Mouse (Mus musculus) adrenal gland, adult 8-10 months (tissue): ENCODE measurements around the gene Avl9. TPM values are rescaled to one million over a fixed set of nuclear protein-coding genes. Genes with fewer than 3 reads are reported as not detected.

ENCODE experiments used
- DNase-seq: peaks from one replicate; pipeline ENCODE4 v3.0.0; 2022
- total RNA-seq, 4 experiments: library from RNA; stranded (reverse); gene quantifications; 2 replicates each; pipeline ENCODE4 v1.2.4; 2022

Avl9 gene
- total RNA-seq: 10 to 100 TPM; 29.5 to 36.6 (median 31.3) TPM

DNA sequence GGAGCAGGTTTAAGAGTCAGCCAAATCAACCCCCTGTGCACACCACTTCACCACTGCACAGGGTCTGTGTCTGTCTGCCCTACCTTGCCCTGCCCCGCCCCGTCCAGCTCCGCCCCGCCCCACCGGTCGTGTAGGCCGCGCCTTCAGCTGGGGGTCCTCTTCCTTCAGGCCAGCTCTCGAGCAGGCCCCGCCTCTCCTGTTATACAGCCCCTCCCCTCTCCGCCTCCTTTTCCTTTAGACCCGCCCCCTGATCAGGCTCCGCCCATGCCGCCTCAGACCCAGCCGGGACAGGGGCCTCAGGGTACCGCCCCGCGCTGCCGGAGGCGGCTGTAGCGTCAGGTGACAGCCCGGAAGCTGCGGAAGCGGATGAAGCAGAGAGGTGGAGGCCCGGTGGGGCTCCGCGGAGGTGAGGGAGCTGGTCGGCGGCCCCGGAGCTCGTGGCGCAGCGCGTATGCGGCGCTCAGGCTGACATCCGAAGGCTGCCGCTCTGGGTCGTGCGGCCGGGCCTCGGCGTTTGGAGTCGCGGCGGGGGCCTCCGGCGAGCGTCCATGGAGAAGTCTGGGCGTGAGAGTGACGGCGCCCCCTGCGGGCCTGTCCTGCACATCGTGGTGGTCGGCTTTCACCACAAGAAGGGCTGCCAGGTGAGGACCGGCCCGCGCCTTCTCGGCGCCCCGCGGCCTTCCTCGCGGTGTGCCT is at the start of gene Avl9:
TSS of gene Avl9 (plus strand) at position 326 of the 696 bp plus-strand sequence.
- peak; percentile 99 for DNase-seq

DNA sequence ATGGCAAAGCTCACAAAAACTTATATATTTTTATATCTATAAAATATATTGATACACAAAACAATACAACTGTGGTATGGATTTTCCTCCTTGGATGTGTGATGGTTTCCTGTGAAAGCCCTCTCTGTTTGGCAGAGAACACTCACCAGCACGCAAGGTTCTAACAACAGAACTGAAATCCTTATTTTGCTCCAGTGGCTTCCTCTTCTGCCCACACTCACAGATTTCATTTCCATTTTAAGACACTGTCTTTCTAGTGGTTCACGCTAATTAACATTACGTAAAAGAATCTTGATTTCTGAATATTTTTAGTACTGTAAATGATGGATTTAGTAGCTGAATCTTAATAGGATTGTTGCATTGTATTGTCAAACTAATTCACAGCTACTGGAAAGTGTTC is 26.5 kb upstream of the Avl9 start:
- DNase-seq: no peak

DNA sequence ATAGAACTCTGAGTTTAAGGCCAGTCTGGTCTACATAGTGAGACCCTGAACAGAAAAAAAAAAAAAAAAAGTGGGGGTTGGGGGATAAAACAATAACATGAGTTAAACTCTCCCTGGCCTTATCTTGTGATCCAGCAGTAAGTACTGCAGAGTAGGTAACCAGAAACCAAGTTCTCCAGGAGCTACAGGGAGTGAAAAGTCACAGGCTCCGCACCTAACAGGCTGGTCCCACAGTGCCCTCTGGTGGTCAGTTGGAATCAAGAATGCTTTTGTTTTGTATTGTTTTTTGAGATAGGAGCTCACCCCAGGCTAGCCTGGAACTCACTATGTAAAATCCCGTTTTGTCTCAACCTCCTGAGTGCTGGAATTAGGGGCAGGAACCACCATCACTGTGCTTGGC is 23.5 kb upstream of the Avl9 start:
- DNase-seq: peak; percentile 4

DNA sequence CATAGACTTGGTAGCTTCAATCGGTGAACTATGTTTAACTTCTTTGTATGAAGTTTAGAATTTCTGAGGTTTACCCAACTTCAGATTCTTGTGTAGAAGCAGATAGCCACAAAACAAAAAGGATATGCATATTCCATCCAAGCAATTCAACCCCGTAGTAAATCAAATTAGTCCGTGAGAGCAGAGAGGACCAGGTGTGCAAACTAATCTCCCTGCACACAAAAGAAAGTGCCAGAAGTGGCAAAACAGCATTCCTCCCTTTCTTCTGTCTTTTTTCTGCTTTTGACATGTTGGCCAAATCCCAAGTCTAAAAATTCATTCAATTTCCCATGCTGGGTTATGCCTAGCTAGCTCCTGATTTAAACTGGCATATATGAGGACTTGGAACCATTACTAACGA is 22.3 kb upstream of the Avl9 start:
- no peak for DNase-seq

DNA sequence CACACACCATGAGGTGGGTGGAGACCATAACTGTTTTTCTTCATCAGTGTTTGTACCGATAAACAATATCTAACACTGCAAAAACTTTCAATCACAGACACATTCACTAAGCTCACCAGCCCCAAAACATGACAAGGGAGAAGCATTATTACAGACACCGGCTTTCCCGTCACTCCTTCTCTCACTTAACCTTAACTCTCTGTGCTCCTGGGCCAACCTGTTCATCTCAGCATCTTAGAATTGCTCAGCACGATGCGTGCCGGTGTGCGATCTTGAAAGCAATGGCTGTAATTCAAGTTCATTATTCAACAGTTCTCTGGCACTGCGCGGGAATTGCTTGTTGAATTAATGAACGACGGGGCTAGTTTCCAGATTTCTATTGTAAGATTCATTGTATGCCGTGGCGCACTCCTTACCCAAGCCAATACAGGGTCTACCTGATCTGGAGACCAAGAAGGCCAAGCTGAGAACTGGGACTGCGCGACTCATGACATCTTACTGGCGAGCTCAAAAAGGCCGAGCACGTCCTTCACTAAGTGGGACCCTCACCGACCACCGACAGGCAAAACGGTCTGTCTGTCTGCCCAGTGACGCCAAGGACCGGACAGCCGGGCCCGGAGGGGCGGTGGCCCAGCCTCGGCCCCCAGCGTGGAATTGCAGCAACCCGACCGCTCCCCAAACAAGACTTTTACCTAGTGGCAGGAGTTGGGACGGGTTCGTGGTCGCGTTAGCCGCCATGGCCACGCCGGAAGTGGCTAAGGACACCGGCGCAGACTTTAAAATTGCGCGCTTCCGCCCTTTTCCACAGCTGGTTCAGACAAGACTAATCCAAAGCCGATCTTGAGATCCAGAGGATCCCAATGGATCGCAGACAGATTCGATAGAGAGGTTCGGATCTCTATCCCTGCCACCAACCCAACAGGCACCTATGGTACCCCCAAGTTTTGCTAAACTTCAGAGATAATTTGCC is 10.5 kb upstream of the Avl9 start, which contains the start of gene Lsm5:
TSS of gene Lsm5 (minus strand) at position 780 of the 970 bp plus-strand sequence.
- DNase-seq: peak; percentile 73

DNA sequence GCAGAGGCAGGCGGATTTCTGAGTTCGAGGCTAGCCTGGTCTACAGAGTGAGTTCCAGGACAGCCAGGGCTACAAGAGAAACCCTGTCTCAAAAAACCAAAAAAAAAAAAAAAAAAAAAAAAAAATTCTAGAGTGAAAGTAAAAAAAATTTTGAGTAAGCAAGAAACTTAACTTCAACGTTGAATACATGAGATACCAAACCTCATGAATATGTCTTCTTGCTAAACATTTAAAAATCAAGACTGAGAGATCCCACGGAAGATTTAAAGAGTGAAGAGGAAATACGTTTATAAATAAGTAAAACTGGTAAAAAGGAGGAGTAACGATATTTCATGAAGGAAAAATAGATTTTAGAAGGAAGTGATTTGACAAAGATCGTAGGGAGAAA is 519 bp upstream of the Avl9 start:
- no peak for DNase-seq

DNA sequence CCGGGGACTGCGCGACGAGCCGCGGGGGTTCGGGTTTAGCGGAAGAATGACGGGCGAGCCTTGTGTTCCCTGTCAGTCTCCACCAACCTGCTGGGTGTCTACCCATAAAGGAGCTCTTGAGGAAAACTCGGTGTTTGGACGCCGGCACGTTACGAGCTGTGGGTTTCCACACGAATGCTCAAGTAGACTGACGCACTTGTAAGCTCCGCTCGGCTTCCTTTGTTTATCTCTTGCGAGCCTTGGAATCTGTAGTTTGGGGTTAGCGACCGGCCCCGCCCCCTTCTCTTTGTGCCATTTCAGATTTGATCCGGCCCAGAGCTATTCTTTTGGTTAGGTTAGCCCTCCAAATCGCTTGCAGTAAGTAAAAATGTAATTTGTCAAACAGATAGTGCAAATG is 569 bp downstream of the Avl9 start:
- DNase-seq: no peak

DNA sequence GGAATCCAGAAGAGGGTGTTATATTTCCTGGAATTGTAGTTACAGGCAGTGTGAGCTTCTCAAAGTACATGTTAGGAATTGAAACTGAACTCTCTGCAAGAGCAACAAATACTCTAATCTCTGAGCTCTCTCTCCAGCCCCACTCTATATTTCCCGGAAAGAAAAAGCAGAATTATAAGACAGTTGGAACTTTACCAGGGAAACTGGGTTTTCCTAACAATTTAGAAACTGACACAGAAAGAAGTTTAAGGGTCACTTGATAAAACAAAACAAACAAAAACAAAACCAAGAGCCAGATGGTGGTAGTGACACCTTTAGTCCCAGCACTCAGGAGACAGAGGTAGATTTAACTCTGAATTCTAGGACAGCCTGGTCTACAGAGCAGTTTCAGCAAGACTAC is 4.4 kb downstream of the Avl9 start:
- DNase-seq: no peak

DNA sequence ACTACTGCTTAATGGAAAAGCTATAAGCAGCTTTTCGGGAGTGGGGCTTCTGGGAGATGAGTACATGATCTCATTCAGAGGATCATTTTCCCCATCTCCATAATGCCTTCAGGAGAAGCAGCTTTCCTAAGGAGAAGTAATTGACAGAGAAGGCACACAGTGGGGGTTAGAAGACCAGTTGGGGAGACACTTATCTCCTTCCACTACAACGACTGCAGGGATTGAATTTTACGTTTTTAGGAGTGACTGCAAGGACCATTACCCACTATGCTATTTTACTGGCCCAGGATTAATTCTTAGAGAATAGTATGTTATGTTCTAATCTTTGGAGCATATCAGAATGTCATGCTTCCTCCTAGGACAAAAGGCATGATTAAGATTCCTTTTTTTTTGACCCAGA is 6.2 kb downstream of the Avl9 start:
- DNase-seq: no peak

DNA sequence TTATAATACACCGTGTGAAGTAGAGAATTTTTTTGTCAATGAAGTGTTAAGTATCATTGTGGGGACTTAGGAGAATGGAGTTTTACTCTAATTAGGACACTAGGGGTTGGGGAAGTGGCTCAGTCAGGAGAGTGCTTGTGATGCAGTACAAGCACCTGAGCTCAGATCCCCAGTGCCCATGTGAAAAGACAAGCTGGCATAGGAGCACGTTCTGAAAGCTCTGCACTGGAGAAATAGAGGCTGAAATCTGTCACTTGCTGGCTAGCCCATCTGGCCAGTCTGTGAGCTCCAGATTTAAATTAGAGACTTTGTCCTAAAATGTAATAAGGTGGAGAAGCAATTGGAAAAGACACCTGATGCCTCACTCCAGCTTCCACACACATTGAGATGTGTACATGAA is 17.8 kb downstream of the Avl9 start:
- DNase-seq: no peak

DNA sequence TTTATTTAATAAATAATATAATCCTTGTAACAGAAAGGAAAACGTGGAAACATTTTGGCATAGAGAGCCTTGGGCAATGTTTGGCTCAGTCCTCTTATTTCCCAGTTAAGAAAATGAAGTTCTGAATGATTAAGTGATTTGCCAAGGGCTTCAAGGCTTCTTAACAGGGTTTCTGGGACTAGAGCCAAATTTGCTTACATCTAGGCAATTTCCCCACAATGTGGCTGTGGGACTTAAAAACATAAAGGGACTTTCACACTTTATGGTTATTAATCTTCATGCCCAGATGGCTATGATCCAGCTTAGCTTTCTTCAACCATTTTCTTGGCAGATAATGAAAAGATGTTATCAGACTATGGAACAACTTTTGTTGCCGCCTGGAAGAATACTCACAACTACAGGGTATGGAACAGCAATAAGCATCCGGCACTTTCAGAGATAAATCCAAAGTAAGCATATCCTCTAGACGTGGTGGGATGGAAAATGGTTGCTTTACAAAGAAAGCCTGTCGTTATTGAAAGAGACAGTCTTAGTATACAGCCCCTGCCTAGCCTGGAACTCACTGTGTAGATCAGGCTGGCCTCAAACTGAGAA is 31.3 kb downstream of the Avl9 start:
- no peak for DNase-seq

DNA sequence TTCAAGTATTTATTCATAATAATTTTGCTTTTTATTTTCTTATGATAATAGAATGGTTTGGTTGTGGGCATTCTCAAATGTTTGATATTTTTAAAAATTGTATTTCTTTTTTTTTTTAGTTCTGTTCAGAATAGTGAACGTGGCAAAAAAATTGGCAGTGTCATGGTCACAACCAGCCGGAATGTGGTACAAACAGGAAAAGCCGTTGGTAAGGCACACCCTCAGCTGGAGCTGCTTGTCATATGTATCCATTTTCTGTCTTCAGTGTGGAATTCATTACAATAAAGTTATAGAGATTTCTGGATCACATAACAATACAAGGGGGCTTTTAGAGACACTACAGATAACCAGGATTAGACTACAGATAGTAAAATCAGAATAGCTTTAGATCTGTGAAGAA is 39.0 kb downstream of the Avl9 start:
- no peak for DNase-seq

DNA sequence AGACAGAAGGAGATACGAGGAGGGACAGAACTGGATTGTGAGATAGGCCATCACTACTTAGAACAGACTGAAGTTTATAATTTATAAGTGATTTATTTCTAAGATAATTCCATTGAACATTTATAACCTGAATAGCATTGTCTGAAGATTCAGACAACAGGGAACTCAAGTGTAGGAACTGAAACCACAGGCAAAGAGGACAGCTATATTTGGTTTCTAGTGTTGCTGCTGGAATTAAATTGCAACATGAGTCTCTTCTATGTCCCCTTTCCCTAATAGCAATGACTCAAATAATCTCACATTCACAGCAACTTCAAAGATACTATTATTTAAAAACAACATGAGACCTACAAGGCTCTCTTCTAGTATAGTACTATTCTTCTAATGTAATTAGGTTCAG is 41.4 kb downstream of the Avl9 start:
- DNase-seq: no peak

DNA sequence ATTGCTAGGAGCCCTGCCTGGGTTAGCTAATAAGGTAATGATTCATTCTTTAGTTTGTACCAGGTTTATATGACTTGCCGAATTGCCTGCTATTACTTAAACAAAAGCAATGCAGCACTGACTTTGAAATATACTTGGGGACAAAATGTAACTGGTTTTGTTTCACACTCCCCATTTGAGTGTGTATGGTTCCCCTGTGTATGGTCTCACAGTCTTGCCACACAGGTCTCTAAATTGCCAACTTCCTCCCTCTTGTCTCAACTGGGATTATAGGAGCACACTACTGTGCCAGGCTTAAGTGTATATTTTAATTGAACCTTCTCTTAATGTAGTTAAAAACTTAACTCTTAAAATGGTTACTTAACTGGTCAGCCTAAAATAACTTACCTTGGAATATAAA is 44.6 kb downstream of the Avl9 start:
- no peak for DNase-seq

DNA sequence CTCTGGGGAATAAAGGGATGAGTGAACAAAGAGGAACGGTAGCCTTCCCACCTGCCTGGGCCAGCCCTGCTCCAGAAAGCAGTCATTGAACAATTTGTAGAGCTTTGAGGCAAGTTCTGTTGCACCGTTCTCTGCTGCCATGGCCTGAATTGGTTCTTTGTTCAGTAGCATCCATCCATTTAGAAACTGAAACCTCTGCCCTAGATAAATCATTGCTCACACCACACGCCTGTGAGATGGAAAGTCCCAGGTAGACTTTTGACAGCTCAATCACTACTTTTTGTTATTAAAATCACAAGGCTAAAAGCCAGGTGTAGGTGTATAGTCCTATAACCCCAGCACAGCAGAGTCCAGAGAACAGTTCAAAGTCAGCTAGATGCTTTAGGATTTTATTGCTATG is 50.6 kb downstream of the Avl9 start:
- no peak for DNase-seq

DNA sequence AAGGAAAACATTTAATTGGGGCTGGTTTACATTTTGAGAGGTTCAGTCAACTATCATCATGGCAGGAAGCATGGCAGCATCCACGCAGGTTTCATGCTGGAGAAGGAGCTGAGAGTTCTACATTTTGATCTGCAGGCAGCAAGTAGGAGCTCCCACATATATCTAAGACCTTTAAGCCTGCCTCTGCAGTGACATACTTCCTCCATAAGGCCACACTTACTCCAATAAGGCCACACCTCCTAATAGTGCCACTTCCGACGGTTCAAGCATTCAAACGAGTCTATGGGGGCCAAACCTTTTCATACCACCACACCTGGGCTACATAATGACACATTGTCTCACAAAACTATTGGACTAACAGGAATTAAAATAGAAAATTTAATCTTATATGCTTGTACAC is 51.0 kb downstream of the Avl9 start:
- no peak for DNase-seq

DNA sequence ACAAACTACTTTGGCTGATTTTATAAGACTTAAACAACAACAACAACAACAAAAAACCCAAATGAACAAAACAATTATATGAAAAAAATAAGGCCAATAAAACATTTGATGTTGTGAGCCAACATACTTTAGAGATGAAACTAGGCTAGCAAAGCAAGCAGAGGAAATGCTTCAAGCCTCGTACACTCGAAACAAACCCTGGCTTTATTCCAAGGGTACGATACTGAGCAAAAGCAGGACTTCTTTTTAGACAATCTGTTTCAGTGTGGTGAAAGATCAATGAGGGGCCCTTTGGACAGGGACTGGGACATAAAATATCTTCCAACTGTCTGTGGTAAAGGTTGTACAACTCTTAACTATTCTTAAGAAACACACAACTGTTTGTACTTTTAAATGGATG is 61.1 kb downstream of the Avl9 start:
- no peak for DNase-seq

DNA sequence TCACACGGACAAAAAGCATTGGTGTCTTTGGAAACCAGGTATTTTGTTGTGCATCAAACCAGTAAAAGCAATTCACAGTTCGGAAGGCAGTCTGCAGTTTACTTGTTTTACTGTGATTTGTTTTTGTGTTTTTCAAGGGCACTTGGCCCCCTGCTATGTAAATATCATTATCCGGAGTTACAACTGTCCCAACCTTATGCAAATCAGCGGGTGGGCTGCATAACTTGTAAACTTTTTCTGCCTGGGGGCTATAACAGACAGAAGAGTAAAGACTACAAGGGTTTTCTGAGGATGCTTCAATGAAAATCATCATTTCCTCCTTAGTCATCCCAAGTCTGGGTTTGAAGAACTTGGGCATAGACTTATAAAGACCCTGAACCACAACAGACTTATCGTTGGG is 64.9 kb downstream of the Avl9 start:
- no peak for DNase-seq

DNA sequence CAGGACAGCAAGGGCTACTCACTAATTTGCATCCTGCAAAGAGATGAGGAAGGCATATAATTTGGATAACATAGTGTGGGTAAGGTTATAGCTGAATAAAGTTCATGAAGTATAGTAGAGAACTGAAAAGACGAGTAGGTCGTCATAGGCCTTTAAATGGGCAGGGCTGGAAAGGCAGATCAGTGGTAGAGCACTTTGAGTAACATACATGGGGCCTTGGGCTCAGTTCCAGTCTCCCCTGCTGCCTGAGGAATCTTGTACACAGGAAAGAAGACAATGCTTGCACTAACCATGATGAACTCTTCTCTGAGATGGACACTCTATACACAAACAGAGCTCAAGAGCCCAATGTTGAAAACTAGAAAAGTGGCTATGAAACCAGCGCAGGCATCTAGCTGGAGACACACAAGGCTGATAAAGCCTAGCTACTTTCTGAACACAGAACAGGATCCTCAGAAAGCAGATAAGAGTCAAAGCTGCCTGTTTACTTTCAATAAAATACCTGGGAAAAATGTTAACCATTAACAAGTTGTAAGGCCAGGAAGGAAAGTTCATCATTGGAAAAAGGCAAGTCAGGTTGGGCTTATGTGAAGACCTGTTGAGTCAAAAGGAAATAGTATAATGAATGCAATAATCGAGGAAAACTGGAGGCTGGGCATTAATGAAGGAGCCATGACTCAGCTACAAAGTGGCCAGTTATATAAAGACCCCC is 69.0 kb downstream of the Avl9 start:
- no peak for DNase-seq

DNA sequence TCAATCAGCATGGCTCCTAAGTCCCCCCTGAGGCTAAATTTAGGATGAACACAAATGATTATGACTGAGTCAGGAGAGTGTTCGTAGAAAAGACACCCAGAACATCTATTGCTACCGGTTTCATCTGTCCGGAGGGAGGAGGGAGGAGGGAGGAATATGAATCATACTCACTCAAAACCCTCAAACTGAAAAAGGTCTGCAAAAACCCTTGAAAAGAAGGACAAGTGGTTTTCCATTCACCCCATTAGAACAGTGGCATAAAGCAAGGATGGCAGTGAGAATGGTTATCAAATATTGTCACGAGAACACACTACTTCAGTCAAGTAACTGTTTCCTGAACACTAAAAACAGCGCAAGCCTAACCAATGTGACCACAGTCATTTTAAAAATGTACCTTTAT is 70.4 kb downstream of the Avl9 start:
- DNase-seq: no peak

DNA sequence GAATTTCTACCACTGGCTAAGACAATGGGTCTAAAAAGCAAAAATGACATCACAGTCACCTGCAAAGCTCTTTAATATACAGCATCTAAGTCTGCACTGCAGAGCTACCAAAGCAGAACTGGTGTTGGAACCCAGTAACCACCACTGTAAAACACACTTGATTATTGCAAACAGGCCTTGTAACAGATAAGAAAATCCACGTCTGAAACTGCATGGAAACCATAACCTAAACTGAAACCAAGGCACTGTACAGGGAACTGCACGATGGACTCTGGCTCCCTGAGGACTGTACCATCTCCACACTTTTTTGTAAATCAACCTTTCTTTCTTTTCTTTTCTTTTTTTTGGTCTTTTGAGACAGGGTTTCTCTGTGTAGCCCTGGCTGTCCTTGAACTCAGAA is 73.0 kb downstream of the Avl9 start:
- DNase-seq: no peak

DNA sequence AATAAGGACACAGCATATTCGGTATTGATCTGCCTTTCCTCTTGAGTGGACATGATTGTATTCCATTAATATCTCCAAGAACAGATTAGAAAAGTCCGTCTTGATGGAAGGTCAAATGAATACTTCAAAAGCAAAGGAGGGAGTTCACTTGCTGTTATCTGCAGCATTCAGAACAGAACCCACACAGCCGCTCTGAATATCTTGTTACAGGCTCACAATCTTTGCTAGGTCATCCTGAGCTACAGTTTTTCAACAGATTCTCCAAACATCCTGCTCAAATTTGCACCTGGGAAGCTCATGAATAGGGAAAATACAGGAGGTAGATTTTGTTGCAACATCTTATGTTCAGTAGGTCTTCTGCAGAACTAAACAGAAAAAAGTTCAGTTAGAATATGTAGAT is 74.6 kb downstream of the Avl9 start:
- DNase-seq: no peak

DNA sequence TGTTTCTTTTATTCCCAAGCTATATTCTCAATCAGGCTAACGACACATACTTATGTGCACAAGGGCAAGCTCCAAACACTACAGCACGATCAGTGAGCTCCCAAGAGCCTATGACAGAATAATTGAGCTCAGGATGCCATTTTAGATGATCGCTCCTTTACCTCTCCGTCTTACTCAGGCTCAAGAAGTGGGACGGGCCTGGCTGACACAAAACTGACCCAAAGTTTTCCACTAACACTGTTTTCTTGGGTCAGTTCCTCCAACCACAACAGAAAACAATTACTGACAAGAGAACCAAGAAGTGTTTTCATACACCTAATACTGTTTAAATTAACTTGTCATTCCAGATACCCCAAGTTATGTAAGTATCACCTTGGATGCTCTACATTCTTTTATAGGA is 80.1 kb downstream of the Avl9 start:
- no peak for DNase-seq
